Mouse (Mus musculus) T-cell, adult 2 months (primary cell): Measurements from ENCODE around the gene Adamtsl2.

ENCODE experiments used
- DNase-seq: peaks from one replicate; pipeline ENCODE4 v3.0.0; 2022; ENCODE audit warnings: low spot score

Gene Adamtsl2

GRCm38 (mm10) chr2:27079152-27079584 lies at the start of gene Adamtsl2:
TSS of gene Adamtsl2 (plus strand) at chr2:27079379.
- peak; percentile 30 for DNase-seq

GRCm38 (mm10) chr2:27032361-27032760 lies 46.8 kb upstream of the Adamtsl2 start:
- no peak for DNase-seq

DNA sequence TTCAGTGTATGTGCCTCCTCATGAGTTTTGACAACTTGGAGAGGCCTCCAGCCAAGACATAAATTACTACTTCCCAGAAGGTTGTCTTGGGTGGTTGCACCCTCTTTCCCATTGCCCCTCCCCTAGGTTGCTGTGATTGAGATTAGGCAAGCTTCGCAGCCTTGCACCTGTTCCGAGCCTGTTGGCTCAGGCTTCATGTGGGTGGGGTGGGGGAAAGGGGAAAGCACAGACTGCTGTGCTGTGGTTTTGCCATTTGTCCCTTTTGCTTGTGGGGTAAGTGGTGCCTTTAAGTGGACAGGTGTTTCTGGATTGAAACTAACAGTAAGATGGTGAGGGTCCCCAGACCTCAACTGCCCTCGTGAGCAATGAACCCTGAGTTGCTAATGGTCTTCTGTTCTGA lies 43.2 kb upstream of the Adamtsl2 start:
- no peak for DNase-seq

DNA sequence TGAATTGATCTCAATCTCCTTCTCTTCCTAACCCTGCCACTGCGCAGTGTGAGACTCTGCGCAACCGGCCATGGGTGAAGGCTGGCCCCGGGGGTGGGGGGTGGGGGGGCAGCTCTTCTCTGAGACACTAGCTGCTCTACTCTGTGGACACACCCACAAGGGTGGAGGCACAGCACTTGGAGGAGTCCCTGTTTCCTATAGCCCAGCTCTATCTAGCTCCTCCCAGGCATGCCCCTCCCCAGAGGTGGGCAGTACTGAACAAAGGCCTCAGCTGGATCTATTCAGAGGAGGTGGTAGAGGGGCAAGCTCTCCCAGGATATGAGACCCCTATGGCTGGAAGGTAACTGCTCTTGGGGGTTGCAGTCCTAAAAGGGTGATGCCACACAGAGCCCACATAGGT lies 42.2 kb upstream of the Adamtsl2 start:
- DNase-seq, result no peak

DNA sequence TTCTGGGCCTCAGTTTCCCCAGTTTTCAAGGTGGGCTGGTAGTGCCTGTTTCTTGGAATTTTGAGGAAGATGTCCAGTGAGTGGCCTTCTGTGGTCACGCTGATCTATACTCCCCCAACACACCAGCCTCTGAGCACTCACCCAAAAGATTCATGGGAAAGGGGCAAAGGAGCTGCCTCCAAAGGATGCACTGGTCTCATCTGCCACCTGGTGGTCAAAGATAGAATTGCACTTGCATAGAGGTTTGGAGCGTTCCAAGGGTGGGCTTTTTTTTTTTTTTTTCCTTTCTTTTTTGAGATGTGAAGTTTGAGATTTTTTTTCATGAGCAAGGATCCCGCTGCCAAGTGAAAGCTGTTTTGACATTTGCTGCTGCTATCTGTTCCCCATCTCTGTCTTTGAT lies 40.6 kb upstream of the Adamtsl2 start:
- DNase-seq, result peak; percentile 58

GRCm38 (mm10) chr2:27039286-27039685 lies 39.9 kb upstream of the Adamtsl2 start:
- DNase-seq, result no peak

DNA sequence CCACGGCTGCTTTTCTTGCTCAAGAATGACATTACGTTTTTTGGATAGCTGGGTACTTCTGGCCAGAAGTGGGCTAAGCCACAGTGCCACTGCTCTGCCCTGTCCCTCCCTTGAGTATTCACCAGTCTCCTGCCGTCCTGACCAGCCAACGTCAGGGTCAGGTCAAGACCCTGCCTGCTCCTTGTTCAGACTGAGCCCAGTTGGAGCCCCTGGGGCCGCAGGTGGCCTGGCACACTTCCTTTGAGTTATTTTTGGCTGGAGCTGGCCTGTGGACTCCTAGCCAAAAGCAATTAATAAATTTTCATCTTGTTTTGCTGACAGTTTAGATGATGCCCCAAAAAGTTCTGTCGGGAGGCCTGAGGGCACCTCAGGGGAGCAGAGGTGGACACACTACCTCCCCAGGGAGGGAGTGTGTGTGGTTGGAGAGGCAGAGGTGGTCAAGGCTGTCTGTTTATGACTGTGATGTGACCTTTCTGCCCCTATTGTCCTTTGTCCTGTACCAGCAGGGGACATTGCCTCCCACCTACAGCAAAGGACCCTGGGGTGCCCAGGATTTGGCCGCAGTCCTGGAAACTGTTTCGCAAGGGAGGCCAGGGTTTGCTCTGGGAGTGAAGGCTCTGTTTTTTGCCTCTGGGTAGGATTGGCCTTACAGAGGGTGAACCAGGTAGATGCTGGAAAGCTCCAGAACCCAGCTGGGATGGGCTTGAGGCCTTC lies 36.9 kb upstream of the Adamtsl2 start:
- no peak for DNase-seq

GRCm38 (mm10) chr2:27043461-27043860 lies 35.7 kb upstream of the Adamtsl2 start:
- DNase-seq, result peak; percentile 56

DNA sequence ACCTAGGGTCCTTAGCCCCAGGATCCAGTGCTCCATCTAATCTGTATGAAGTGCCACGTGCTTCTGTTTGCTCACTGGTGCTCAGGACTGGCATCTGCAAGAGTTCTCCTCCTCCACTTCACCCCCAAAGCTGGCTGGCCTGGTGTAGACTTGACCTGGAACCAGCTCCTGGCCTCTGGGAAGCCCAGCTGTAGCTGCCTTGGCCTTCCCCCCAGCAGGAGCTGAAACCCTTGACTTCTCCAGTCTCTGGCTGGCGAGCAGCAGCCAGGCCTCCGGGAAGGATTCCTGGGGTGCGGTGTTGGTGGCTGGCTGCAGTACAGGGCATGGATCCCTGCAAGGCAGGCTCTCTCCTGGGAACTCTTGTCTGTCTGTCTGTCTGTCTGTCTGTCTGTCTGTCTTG lies 35.0 kb upstream of the Adamtsl2 start:
- DNase-seq, result no peak

DNA sequence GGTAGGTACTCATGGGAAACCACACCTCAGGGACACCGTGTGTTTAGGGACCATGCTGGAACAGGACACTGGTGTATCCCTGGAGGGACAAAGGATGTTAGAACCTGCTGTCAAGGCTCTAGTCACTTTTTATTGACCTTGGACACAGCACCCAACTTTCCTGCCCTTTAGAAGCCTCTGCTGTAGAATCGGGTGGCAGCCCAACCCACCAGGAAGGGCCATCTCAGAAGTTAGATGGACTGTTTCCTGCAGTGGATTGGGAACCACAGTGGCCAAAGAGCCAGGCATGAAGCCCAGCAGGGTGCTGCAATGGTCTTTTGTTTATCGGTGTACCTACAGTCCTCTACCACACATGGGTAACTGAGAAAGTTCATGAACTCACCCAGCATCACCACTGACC lies 34.5 kb upstream of the Adamtsl2 start:
- no peak for DNase-seq

GRCm38 (mm10) chr2:27045979-27046770 lies 33.0 kb upstream of the Adamtsl2 start:
- no peak for DNase-seq

GRCm38 (mm10) chr2:27049408-27049807 lies 29.8 kb upstream of the Adamtsl2 start:
- no peak for DNase-seq

- no peak for DNase-seq
These were observed 20.9 kb upstream of the Adamtsl2 start for GRCm38 (mm10) chr2:27058251-27058650.

GRCm38 (mm10) chr2:27058751-27059150 lies 20.4 kb upstream of the Adamtsl2 start:
- DNase-seq, result no peak

DNA sequence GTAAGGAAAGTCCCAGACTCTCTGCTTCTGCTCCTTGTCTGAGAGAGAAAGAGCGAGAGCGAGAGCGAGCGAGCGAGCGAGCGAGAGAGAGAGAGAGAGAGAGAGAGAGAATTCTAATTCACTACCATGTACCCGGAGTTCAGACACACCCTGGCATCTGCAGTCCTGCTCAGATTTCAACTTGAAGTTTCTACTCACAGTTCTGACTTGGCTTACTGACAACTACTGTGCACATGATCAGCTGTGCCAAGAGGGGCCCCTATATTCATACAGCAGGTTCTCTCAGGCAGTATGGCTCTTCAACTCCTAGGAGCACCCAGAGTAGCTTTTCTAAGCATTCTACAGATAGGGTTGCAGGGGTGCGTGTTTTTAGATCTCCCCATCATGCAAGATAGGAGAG lies 20.0 kb upstream of the Adamtsl2 start:
- no peak for DNase-seq

- no peak for DNase-seq
These were observed 12.1 kb upstream of the Adamtsl2 start for GRCm38 (mm10) chr2:27067124-27067523.

DNA sequence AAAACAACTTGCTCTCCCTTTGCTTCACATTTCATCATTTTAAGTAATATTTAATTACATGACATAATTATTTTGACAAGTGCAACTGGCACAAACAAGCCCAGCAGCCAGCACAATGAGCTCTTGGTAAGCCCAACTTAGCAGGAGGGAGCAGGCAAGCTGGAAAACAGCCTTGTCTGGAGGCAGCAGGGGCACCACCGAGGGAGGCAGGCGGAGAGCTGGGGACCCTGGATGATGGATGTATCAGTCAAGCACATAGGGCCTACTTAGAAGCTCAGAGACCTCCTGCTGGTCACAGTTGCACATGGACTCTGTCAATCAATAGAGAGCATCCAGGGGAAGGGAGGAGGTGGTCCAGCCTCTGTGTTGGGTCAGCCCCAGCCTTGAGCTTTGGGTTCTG lies 11.2 kb upstream of the Adamtsl2 start:
- no peak for DNase-seq

- DNase-seq, result no peak
These were observed 9.5 kb upstream of the Adamtsl2 start for GRCm38 (mm10) chr2:27069646-27070045.

- no peak for DNase-seq
These were observed 8.8 kb upstream of the Adamtsl2 start for GRCm38 (mm10) chr2:27070247-27070813.

DNA sequence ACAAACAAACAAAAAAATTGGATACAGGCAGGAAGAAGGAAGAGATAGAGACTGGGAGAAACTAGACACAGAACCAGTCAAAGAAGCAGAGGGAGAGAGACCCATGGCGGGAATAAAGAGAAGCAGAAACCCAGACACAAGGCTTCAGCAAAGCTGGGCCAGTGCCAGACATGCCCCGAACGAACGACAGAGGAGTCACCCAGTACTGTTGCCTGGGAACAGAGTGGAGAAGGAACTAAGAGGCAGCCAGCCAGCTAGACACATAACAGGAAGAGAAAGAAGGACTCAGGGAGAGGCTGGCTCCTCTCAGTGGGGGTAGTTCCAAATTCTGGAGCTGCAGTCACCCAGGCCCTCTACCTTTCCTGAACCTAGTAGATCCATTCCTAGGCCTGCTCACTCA lies 8.0 kb upstream of the Adamtsl2 start:
- DNase-seq, result no peak

DNA sequence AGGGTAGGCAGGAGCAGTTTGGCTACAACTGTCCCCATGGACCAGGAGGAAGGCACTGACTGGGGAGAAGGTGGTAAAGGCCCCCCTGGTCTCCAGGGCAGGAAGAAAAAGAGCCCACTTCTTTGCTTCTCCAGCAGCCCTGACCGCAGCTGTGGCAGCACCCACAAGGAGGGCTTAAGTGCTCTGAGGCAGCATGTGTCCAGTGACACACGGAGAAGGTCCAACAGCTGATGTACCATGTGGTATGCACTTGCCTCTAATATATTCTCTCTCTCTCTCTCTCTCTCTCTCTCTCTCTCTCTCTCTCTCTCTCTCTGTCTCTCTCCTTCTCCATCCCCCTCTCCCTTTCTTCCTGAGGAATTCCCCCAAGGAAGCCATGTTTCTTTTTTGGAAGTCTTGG lies 7.2 kb upstream of the Adamtsl2 start, which contains the start of gene Mymk:
Gene Mymk (minus strand): TSS at position 202 of the 400 bp plus-strand sequence.
- DNase-seq, result no peak

GRCm38 (mm10) chr2:27073407-27073806 lies 5.8 kb upstream of the Adamtsl2 start:
- no peak for DNase-seq

- no peak for DNase-seq
These were observed 4.4 kb upstream of the Adamtsl2 start for GRCm38 (mm10) chr2:27074804-27075203.
